13 mouse cellular contexts compared by ENCODE assay signal in the genomic region with DNA sequence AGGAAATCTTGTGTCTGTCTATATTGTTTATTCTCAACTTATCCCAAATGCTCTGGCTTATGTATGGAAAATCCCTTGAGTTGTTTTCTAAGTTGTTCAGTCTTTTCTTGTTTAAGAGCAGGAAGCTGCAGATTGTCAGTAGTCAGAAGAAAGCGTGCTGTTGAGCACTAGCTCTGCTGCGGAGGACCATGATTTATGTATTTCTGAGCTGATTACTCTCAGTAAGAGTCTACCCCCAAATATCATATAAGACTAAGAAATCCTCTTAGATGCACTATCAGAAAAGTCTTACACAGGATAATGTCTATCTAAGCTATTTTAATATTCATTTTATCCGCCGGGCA.
A peak's percentile ranks its signal among the peaks of the same experiment; 100 is the strongest.
DNase-seq lines count a peak whose midpoint lies in the region; ATAC-seq and TF ChIP-seq lines count a peak whose summit lies in the region.
"Had no signal": no experiment of that assay in that cellular context is flagged by ENCODE, and none has a peak within 500 bp of the region (broad histone marks: within the 10 kb centered on the region; RNA-seq: fewer than 3 reads in every experiment).

No protein-coding gene starts in this region.

- no peaks in the 10 kb centered on the region for H3K36me3 ChIP-seq in kidney, embryonic 14.5 days (ENCODE audit: control insufficient read depth, insufficient read depth, low read length)
- H3K36me3 ChIP-seq in testis, adult 2 months (ENCODE audit: control insufficient read depth, insufficient read depth, low read length): no peaks in the 10 kb centered on the region
- no peaks in the 10 kb centered on the region for H3K36me3 ChIP-seq in limb, embryonic 12.5 days
- no peaks in the 10 kb centered on the region for H3K36me3 ChIP-seq in midbrain, embryonic 14.5 days (ENCODE audit: control insufficient read depth, insufficient read depth, low read length)
- H3K36me3 ChIP-seq: embryonic facial prominence, embryonic 12.5 days had no signal

- no peak for TF ChIP-seq POLR2A in testis, adult 2 months (IDR thresholded peaks at IDR 0.05; ENCODE audit: control insufficient read depth, low read depth, low read length)

- no peak overlapping the region for H3K4me3 ChIP-seq in kidney, embryonic 14.5 days (ENCODE audit: low read length)
- H3K4me3 ChIP-seq in testis, adult 2 months (ENCODE audit: control insufficient read depth, low read depth, low read length): no peak overlapping the region
- H3K4me3 ChIP-seq in limb, embryonic 12.5 days (replicated peaks): no peak overlapping the region
- no peak overlapping the region for H3K4me3 ChIP-seq in midbrain, embryonic 14.5 days (replicated peaks; ENCODE audit: low read depth, low read length)
- H3K4me3 ChIP-seq: embryonic facial prominence, embryonic 12.5 days; myocyte had no signal

- DNase-seq in kidney, adult 9 months: no peak
- no peak for DNase-seq in testis, postnatal 14 days (ENCODE audit: low spot score)
- no peak for DNase-seq in midbrain, embryonic 14.5 days
- DNase-seq: cerebellum, adult 18-20 months had no signal

- peaks cover 3% of the 10 kb centered on the region; the same call in 1 of the 2 replicates for H3K9me3 ChIP-seq in kidney, embryonic 14.5 days (ENCODE audit: control insufficient read depth, low read length)
- no peaks in the 10 kb centered on the region; the same call in 1 of the 2 replicates for H3K9me3 ChIP-seq in limb, embryonic 12.5 days
- H3K9me3 ChIP-seq in midbrain, embryonic 14.5 days (ENCODE audit: control insufficient read depth, low read length): 0 out of 2 replicates have a peak, but pooled peaks cover 3% of the 10 kb centered on the region
- H3K9me3 ChIP-seq: embryonic facial prominence, embryonic 12.5 days had no signal

- ATAC-seq in kidney, embryonic 14.5 days (ENCODE audit: low FRiP score, low TSS enrichment): 0 out of 2 replicates have a peak, but pooled peaks have one; percentile 6
- no peak for ATAC-seq in limb, embryonic 12.5 days (ENCODE audit: insufficient number of reproducible peaks, insufficient read depth, low FRiP score, low TSS enrichment, low read depth)
- ATAC-seq in erythroid progenitor cell, adult 5-6 weeks (replicated peaks; ENCODE audit: low FRiP score, poor library complexity, severe bottlenecking): no peak
- ATAC-seq in midbrain, embryonic 14.5 days (ENCODE audit: low FRiP score, low TSS enrichment): no peak
- ATAC-seq: CD4-positive, CD25-positive, alpha-beta regulatory T cell, adult 4 months had no signal

- peak overlapping the region; percentile 65; the same call in 1 of the 2 replicates for H3K27ac ChIP-seq in kidney, embryonic 14.5 days (ENCODE audit: low read depth, low read length)
- peak overlapping the region; percentile 65 for H3K27ac ChIP-seq in testis, adult 2 months (ENCODE audit: control insufficient read depth, insufficient read depth, low read depth, low read length)
- peak overlapping the region; percentile 69 for H3K27ac ChIP-seq in limb, embryonic 12.5 days
- no peak overlapping the region for H3K27ac ChIP-seq in midbrain, embryonic 14.5 days (replicated peaks; ENCODE audit: low read depth, low read length)

- no peak overlapping the region for H3K9ac ChIP-seq in kidney, embryonic 14.5 days (ENCODE audit: low read depth, low read length)
- H3K9ac ChIP-seq in limb, embryonic 12.5 days (replicated peaks): no peak overlapping the region
- H3K9ac ChIP-seq in midbrain, embryonic 14.5 days (replicated peaks; ENCODE audit: low read length): no peak overlapping the region
- H3K9ac ChIP-seq: embryonic facial prominence, embryonic 12.5 days had no signal

- TF ChIP-seq CTCF in testis, adult 2 months (IDR thresholded peaks at IDR 0.05; ENCODE audit: control insufficient read depth, insufficient read depth, insufficient replicate concordance, low read depth, low read length): no peak

- peaks cover 10% of the 10 kb centered on the region; the same call in 1 of the 2 replicates for H3K4me1 ChIP-seq in kidney, embryonic 14.5 days (ENCODE audit: control insufficient read depth, insufficient read depth, low read length)
- H3K4me1 ChIP-seq in testis, adult 2 months (ENCODE audit: control insufficient read depth, insufficient read depth, low read length): no peaks in the 10 kb centered on the region
- H3K4me1 ChIP-seq in limb, embryonic 12.5 days (replicated peaks): peaks cover 24% of the 10 kb centered on the region
- no peaks in the 10 kb centered on the region for H3K4me1 ChIP-seq in midbrain, embryonic 14.5 days (ENCODE audit: control insufficient read depth, insufficient read depth, low read length)

- 75% methylated on average over 4 of the region's 4 CpGs for WGBS in kidney, embryonic 14.5 days
- 82% methylated on average over 4 of the region's 4 CpGs for WGBS in limb, embryonic 12.5 days
- WGBS in midbrain, embryonic 14.5 days: 84% methylated on average over 4 of the region's 4 CpGs

- no peaks in the 10 kb centered on the region for H3K27me3 ChIP-seq in kidney, embryonic 14.5 days (ENCODE audit: control insufficient read depth, insufficient read depth, low read length)
- H3K27me3 ChIP-seq in testis, adult 2 months (ENCODE audit: control insufficient read depth, insufficient read depth, low read length): no peaks in the 10 kb centered on the region
- no peaks in the 10 kb centered on the region for H3K27me3 ChIP-seq in limb, embryonic 12.5 days
- no peaks in the 10 kb centered on the region for H3K27me3 ChIP-seq in midbrain, embryonic 14.5 days (ENCODE audit: control insufficient read depth, insufficient read depth, low read length)
- H3K27me3 ChIP-seq: embryonic facial prominence, embryonic 12.5 days had no signal

- H3K4me2 ChIP-seq in kidney, embryonic 14.5 days (replicated peaks; ENCODE audit: low read depth, low read length): no peak overlapping the region
- H3K4me2 ChIP-seq in limb, embryonic 12.5 days: no peak overlapping the region
- no peak overlapping the region for H3K4me2 ChIP-seq in midbrain, embryonic 14.5 days (ENCODE audit: low read length)
- H3K4me2 ChIP-seq: embryonic facial prominence, embryonic 12.5 days; heart, embryonic 11.5 days; midbrain, embryonic 11.5 days had no signal
